Mouse (Mus musculus) liver, postnatal 0 days (tissue): ENCODE measurements around the gene Zswim5.

Experiments
- CTCF ChIP-seq: sonication (generic); IDR thresholded peaks from 2 replicates; pipeline ENCODE4 v1.5.1; 2016; ENCODE audit warnings: antibody characterized with exemption, low read depth
- EP300 ChIP-seq: IDR thresholded peaks from 2 replicates; pipeline ENCODE4 v1.6.1; 2016; ENCODE audit warnings: antibody characterized with exemption, low read depth, mild to moderate bottlenecking

DNA sequence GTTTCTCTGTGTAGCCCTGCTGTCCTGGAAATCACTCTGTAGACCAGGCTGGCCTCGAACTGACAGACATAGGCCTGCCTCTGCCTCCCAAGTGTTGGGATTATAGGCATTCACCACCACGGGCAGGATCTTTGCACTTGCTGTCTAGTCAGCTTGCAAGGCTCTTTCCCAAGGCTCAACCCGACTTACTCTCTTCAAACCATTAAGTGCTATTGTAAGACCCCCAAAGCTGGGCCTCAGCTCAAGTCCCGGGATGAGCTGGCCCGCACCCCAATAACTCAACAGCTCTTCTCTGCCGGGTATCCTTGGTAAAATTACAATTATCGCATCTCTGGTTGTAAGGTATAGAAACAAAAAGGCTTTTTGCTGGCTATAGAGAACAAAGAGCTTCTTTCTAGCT is 141.2 kb downstream of the Zswim5 start:
- TF ChIP-seq CTCF (no peak), EP300 (no peak)
